Mouse (Mus musculus) inflammation-experienced regulatory T-cells, adult 6 months (primary cell): Measurements from ENCODE around the gene Paox. TPM values are rescaled to one million over a fixed set of nuclear protein-coding genes. Genes with fewer than 3 reads are reported as not detected.

Source experiments
- ATAC-seq: one replicate; pipeline ENCODE4 v1.8.0; 2017
- polyA plus RNA-seq, 3 experiments: library from polyadenylated mRNA; unstranded; fragments of 100-300 nt; shearing (Covaris generic); gene quantifications; one replicate each; pipeline ENCODE4 v1.2.1; 2017

Paox gene
- polyA plus RNA-seq, 3 experiments from 2014 or later, result 1.9 to 5.3 (median 3.8) TPM

DNA sequence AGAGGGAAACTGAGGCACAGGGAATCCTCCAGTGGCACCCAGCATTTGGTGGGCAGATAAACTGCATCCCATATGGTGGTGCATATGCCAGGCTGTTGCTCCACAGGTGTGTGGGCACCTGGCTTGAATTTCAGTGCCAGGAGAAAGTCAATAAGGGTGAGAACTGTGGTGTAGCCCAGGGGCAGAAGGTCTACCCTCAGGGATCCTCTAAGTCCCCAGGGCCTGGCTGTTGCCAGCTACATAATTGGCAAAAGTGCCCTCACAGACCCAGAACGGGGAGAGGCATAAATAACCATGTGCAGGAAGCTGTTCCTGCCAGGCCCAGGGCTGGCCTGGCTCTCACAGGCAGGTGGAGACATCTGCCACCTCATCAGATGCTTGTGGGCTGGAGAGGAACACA, 57.3 kb downstream of the Paox start, which contains the start of gene Olfr523:
Gene Olfr523 (plus strand): TSS at position 282 of the 400 bp plus-strand sequence.
- no peak for ATAC-seq

DNA sequence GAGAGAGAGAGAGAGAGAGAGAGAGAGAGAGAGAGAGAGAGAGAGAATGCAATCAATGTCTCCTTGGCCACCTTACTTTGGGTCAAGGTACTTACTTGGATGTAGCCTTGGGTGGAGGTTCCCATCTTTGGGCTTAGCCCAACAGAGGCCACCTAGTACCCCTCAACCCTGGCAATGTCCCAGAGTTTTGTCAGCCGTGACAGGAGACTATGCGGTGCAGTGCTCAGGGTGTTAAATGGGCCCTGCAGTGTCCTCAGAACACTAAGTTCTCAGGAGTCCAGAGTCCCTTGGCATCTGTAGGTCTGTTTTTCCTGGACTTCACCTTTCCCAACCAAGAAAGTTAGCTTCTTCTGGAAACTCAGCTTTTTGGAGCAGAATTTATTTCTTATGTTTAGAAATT, 63.6 kb downstream of the Paox start:
- no peak for ATAC-seq

DNA sequence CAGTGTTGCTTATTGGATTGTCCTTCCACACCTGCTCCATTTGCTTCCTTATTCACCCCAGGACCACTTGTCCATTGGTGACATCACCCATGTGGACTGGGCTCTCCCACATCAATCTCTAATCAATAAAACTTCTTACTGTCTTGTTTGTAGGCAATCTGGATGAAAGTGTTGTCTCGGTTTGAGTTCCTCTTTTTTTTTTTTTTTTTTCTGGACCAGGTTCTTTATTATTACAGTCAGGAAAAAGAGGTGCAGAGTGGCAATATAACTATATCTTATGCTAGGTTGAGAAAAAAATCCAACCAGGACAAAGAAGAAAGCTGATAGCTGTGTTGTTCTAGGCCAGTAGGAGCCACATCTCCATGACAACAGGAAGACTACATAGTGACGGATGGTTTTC, 65.1 kb downstream of the Paox start:
- no peak for ATAC-seq

DNA sequence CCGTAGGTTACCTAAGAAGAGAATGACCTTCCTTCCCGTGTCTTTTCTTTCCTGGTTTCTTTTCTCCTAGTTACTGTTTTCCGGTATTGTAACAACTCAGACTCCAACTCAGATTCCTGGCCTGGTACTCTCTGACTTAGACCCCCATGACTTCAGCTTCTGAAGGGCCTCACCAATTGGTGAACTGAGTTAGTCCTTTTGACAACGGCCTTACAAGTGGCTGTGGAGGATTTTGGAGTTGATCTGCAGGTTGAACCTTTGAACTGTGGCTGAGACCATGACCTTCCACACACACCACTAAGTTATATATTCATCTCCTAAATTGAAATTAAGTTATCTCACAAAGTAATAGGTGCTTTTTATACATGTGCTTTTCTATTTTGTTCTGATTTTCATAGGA, 68.6 kb downstream of the Paox start:
- ATAC-seq, result no peak

Other genes starting within 250 kb of the Paox start
- gene Kndc1, start 221.1 kb upstream of the Paox start, polyA plus RNA-seq, result under 1 TPM; 0.20 to 0.49 (median 0.38) TPM
- 1 to 10 TPM; 3.3 to 5.0 (median 3.6) TPM for gene Utf1, start 172.0 kb upstream of the Paox start, polyA plus RNA-seq
- gene 6430531B16Rik, start 137.0 kb upstream of the Paox start, polyA plus RNA-seq, result 1 to 10 TPM in 2 of 3 experiments, under 1 TPM in 1; 0.66 to 1.5 (median 1.0) TPM
- gene Adam8, start 123.2 kb upstream of the Paox start, polyA plus RNA-seq, result 10 to 100 TPM in 2 of 3 experiments, 1 to 10 TPM in 1; 8.8 to 59.4 (median 13.1) TPM
- 10 to 100 TPM; 25.0 to 30.1 (median 25.7) TPM for gene Zfp511, start 79.4 kb upstream of the Paox start, polyA plus RNA-seq
- 10 to 100 TPM; 24.8 to 32.5 (median 28.0) TPM for gene Tubgcp2, start 79.1 kb upstream of the Paox start, polyA plus RNA-seq
- gene Msx3, start 66.7 kb upstream of the Paox start, polyA plus RNA-seq, result not detected
- gene Caly, start 33.3 kb upstream of the Paox start, polyA plus RNA-seq, result not detected
- not detected for gene Prap1, start 22.4 kb upstream of the Paox start, polyA plus RNA-seq
- gene Fuom, start 13.4 kb upstream of the Paox start, polyA plus RNA-seq, result 10 to 100 TPM; 11.6 to 13.9 (median 12.7) TPM
- gene Echs1, start 677 bp downstream of the Paox start, polyA plus RNA-seq, result 10 to 100 TPM; 73.3 to 94.2 (median 81.1) TPM
- gene Mtg1, start 21.8 kb downstream of the Paox start, polyA plus RNA-seq, result 10 to 100 TPM; 16.4 to 28.8 (median 22.9) TPM
- gene Sprn, start 39.1 kb downstream of the Paox start, polyA plus RNA-seq, result not detected
- under 1 TPM in 1 of 3 experiments, not detected in 2; 0.07 TPM for gene Olfr522, start 49.0 kb downstream of the Paox start, polyA plus RNA-seq
- not detected for gene Olfr523, start 57.4 kb downstream of the Paox start, polyA plus RNA-seq
- under 1 TPM in 1 of 3 experiments, not detected in 2; 0.13 TPM for gene Olfr524, start 90.2 kb downstream of the Paox start, polyA plus RNA-seq
- under 1 TPM in 2 of 3 experiments, not detected in 1; 0.27 to 0.55 TPM for gene Cd163l1, start 102.5 kb downstream of the Paox start, polyA plus RNA-seq
- 1 to 10 TPM in 1 of 3 experiments, not detected in 2; 2.9 TPM for gene 5830411N06Rik, start 131.5 kb downstream of the Paox start, polyA plus RNA-seq
- gene Olfr525, start 205.1 kb downstream of the Paox start, polyA plus RNA-seq, result under 1 TPM; 0.25 to 0.54 (median 0.34) TPM
- under 1 TPM in 2 of 3 experiments, not detected in 1; 0.23 to 0.35 TPM for gene Olfr527, start 218.2 kb downstream of the Paox start, polyA plus RNA-seq
- 1 to 10 TPM in 2 of 3 experiments, under 1 TPM in 1; 0.42 to 1.2 (median 1.0) TPM for gene Olfr60, start 245.9 kb downstream of the Paox start, polyA plus RNA-seq